In genomic region chr2:69681931-69682330, GRCm38 (mm10) we compare ENCODE assay signal across 34 mouse cellular contexts. TPM values are rescaled to one million over a fixed set of nuclear protein-coding genes. Genes with fewer than 3 reads are reported as not detected.
"Had no signal": no experiment of that assay in that cellular context is flagged by ENCODE, and none has a peak within 500 bp of the region (broad histone marks: within the 10 kb centered on the region; RNA-seq: fewer than 3 reads in every experiment).

No protein-coding gene starts in this region.

- H3K4me2 ChIP-seq: heart, embryonic 11.5 days; heart, embryonic 12.5 days; heart, embryonic 13.5 days; heart, embryonic 15.5 days; hindbrain, embryonic 13.5 days; hindbrain, embryonic 14.5 days; hindbrain, embryonic 15.5 days; intestine, embryonic 15.5 days; kidney, embryonic 15.5 days had no signal

- H3K36me3 ChIP-seq: intestine, embryonic 15.5 days had no signal

- H3K9me3 ChIP-seq: heart, embryonic 10.5 days; heart, embryonic 12.5 days; heart, embryonic 13.5 days; heart, embryonic 15.5 days; hindbrain, embryonic 13.5 days; hindbrain, embryonic 15.5 days; intestine, embryonic 15.5 days; kidney, embryonic 15.5 days had no signal

- H3K27me3 ChIP-seq: heart, embryonic 12.5 days; heart, embryonic 13.5 days; heart, embryonic 15.5 days; hindbrain, embryonic 13.5 days; hindbrain, embryonic 15.5 days; intestine, embryonic 15.5 days; kidney, embryonic 15.5 days had no signal

- ATAC-seq: hindbrain, embryonic 16.5 days; hindbrain, postnatal 0 days; inflammation-experienced regulatory T-cells, adult 6 months; intestine, embryonic 15.5 days; intestine, embryonic 16.5 days; intestine, postnatal 0 days had no signal

- H3K27ac ChIP-seq: heart, adult 2 months; heart, embryonic 10.5 days; heart, embryonic 13.5 days; heart, embryonic 15.5 days; hindbrain, embryonic 13.5 days; hindbrain, embryonic 14.5 days; hindbrain, embryonic 15.5 days; hindbrain, postnatal 0 days; intestine, embryonic 15.5 days; kidney, embryonic 15.5 days; kidney, postnatal 0 days; layer of hippocampus, adult 2 months had no signal

- H3K9ac ChIP-seq: heart, embryonic 12.5 days; heart, embryonic 13.5 days; heart, embryonic 15.5 days; hindbrain, embryonic 13.5 days; hindbrain, embryonic 14.5 days; hindbrain, embryonic 15.5 days; intestine, embryonic 15.5 days; kidney, embryonic 15.5 days had no signal

- H3K4me1 ChIP-seq: heart, embryonic 10.5 days; heart, embryonic 12.5 days; heart, embryonic 13.5 days; heart, embryonic 15.5 days; intestine, embryonic 15.5 days; kidney, embryonic 15.5 days had no signal

- H3K4me3 ChIP-seq: heart, adult 2 months; heart, embryonic 10.5 days; heart, embryonic 12.5 days; heart, embryonic 13.5 days; heart, embryonic 15.5 days; hindbrain, embryonic 13.5 days; hindbrain, embryonic 15.5 days; intestine, embryonic 15.5 days; kidney, embryonic 15.5 days; layer of hippocampus, adult 2 months had no signal

- DNase-seq: heart, adult 2 months; heart, postnatal 10 days; heart, postnatal 14 days; heart, postnatal 36 days; heart, postnatal 4 days; kidney, adult 11 months; kidney, adult 18-20 months; kidney, adult 2 months; kidney, adult 8-10 months; kidney, adult 9 months; kidney, postnatal 10 days; kidney, postnatal 14 days; kidney, postnatal 25 days; kidney, postnatal 36 days; kidney, postnatal 4 days; layer of hippocampus, adult 9-11 months; layer of hippocampus, postnatal 36 days had no signal

RNA-seq across cellular contexts. Expression of gene Klhl41, which starts 12.0 kb away (rescaled TPM):
- polyA plus RNA-seq: inflammation-experienced regulatory T-cells, adult 6 months had no signal
